Mouse (Mus musculus): ENCODE measurements around the gene Bbs9. TPM values are rescaled to one million over a fixed set of nuclear protein-coding genes. Genes with fewer than 3 reads are reported as not detected.

Bbs9 gene
- polyA plus RNA-seq, 1 experiment = 15.3 TPM

- WGBS = 48% methylated on average over 4 of the region's 4 CpGs
- no peak overlapping the region for H3K4me3 ChIP-seq (replicated peaks; ENCODE audit: extremely low read depth, low read depth, low read length)
- H3K4me1 ChIP-seq (ENCODE audit: control insufficient read depth, insufficient read depth, low read length) = no peaks in the 10 kb centered on the region
- TF ChIP-seq CTCF (IDR thresholded peaks at IDR 0.05; ENCODE audit: insufficient read depth, low read length) (no peak), POLR2A (IDR thresholded peaks at IDR 0.05; ENCODE audit: borderline replicate concordance, extremely low read depth, low read depth, low read length) (no peak)
- DNase-seq = no peak
Observed at GRCm38 (mm10) chr9:22765618-22766220, 290.2 kb downstream of the Bbs9 start.

DNA sequence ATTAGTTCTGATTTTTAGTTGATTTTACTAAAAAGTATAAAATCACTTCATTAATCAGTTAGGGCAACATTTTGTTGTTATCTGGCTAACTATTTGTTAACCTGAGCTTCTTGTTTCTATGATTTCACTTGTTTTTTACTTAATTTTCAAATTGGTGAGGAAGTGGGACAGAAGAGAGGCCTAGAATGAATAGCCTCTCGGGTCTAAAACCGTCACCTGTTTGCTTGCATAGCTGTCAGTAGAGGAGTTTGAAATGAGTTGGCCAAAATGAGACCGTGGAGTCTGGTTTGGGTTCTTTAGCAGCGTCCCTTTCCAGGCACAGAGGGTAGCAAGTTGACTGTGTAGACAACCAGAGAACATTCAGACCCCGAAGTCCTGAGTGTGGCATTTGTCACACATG lies 291.6 kb downstream of the Bbs9 start:
- no peak overlapping the region for H3K4me3 ChIP-seq (replicated peaks; ENCODE audit: extremely low read depth, low read depth, low read length)
- TF ChIP-seq POLR2A (IDR thresholded peaks at IDR 0.05; ENCODE audit: borderline replicate concordance, extremely low read depth, low read depth, low read length) = no peak
- TF ChIP-seq CTCF (IDR thresholded peaks at IDR 0.05; ENCODE audit: insufficient read depth, low read length) = no peak
- WGBS = 85% methylated on average over 5 of the region's 5 CpGs
- DNase-seq = no peak
- no peaks in the 10 kb centered on the region for H3K4me1 ChIP-seq (ENCODE audit: control insufficient read depth, insufficient read depth, low read length)

- no peaks in the 10 kb centered on the region for H3K4me1 ChIP-seq (ENCODE audit: control insufficient read depth, insufficient read depth, low read length)
- H3K4me3 ChIP-seq (replicated peaks; ENCODE audit: extremely low read depth, low read depth, low read length) = no peak overlapping the region
- TF ChIP-seq POLR2A (IDR thresholded peaks at IDR 0.05; ENCODE audit: borderline replicate concordance, extremely low read depth, low read depth, low read length) (no peak), CTCF (IDR thresholded peaks at IDR 0.05; ENCODE audit: insufficient read depth, low read length) (no peak)
- 60% methylated on average over 3 of the region's 3 CpGs for WGBS
- no peak for DNase-seq
Observed at GRCm38 (mm10) chr9:22767860-22768259, 292.3 kb downstream of the Bbs9 start.

DNA sequence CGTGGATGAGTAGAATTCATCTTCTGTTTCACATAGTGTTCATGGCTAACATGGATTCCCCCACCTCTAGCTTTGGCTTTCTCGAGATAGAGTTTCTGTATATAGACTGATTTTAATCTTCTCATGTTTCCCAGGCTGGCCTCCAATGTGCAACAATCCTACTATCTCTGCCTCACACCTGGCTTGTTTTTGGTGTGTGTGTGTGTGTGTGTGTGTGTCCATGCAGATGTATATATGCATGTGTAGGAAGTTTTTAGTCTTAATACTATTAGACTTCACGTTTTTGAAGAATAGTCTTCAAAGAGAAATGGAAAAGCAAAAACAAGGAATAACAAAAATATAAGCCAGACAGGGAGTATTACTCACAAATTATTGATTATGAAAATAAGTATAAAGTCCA lies 296.3 kb downstream of the Bbs9 start:
- Histone ChIP-seq H3K4me3 (replicated peaks; ENCODE audit: extremely low read depth, low read depth, low read length) (no peak overlapping the region), H3K4me1 (ENCODE audit: control insufficient read depth, insufficient read depth, low read length) (no peaks in the 10 kb centered on the region)
- TF ChIP-seq POLR2A (IDR thresholded peaks at IDR 0.05; ENCODE audit: borderline replicate concordance, extremely low read depth, low read depth, low read length) = no peak
- no peak for TF ChIP-seq CTCF (IDR thresholded peaks at IDR 0.05; ENCODE audit: insufficient read depth, low read length)
- no peak for DNase-seq
- WGBS = 86% methylated on average over 3 of the region's 3 CpGs

DNA sequence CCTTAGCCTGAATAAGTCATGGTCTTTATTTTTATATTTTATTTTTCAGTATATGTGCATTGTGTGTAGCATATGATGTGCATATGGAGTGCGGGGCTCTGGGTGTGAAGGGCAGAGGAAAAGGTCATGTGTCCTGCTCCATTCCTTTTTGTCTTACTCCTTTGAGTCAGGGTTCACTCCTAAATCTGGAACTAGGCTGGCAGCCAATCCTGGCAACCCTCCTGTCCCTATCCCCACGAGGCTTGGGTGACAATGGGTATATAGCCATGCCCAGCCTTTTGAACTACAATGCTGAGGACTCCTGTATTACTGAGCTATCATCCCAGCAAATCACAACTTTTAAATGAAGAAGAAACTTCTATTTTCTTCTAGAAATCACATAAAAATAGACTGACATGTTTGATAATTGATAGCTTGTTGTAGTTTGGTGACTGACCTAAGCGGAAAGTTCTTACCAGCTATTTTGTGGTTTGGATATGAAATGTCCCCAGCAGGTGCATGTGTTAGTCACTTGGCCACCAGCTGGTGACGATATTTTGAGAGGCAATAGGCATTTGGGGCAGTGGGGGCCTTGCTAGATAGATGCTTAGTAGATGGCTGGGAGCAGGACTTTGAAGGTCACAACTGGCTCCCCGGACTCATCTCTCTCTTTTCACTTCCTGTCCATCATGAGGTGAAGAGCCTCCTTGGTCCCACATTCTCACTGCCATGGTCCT lies 300.9 kb downstream of the Bbs9 start:
- no peak for DNase-seq

DNA sequence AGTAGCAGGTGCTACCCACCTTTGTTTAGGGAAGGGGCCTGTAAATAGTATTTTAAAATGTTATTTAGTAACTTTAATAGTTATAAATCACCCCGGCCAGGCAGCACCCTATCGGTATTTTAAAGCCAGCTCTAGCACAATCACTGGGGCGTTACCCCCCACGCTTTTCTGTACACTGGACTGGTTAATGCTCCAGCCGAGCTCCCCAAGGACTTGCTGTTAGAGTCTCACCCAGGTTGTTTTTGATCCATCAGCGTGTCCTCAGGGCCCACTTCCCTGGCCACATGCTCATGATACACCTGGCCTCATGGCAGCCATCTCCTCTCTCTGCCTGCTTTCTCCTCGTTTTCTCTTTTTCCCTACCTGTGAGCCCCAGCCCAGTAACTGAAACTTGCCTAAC lies 301.9 kb downstream of the Bbs9 start:
- TF ChIP-seq POLR2A (IDR thresholded peaks at IDR 0.05; ENCODE audit: borderline replicate concordance, extremely low read depth, low read depth, low read length) (no peak), CTCF (IDR thresholded peaks at IDR 0.05; ENCODE audit: insufficient read depth, low read length) (no peak)
- no peak for DNase-seq
- H3K4me3 ChIP-seq (replicated peaks; ENCODE audit: extremely low read depth, low read depth, low read length) = no peak overlapping the region
- 92% methylated on average over 7 of the region's 7 CpGs for WGBS
- H3K4me1 ChIP-seq (ENCODE audit: control insufficient read depth, insufficient read depth, low read length) = no peaks in the 10 kb centered on the region

More for the DNA sequence above, 300.9 kb downstream of the Bbs9 start:
- no peaks in the 10 kb centered on the region for H3K4me1 ChIP-seq (ENCODE audit: control insufficient read depth, insufficient read depth, low read length)
- TF ChIP-seq CTCF (IDR thresholded peaks at IDR 0.05; ENCODE audit: insufficient read depth, low read length) = no peak
- TF ChIP-seq POLR2A (IDR thresholded peaks at IDR 0.05; ENCODE audit: borderline replicate concordance, extremely low read depth, low read depth, low read length) = no peak
- no peak overlapping the region for H3K4me3 ChIP-seq (replicated peaks; ENCODE audit: extremely low read depth, low read depth, low read length)
- WGBS = 77% methylated on average over 5 of the region's 5 CpGs

DNA sequence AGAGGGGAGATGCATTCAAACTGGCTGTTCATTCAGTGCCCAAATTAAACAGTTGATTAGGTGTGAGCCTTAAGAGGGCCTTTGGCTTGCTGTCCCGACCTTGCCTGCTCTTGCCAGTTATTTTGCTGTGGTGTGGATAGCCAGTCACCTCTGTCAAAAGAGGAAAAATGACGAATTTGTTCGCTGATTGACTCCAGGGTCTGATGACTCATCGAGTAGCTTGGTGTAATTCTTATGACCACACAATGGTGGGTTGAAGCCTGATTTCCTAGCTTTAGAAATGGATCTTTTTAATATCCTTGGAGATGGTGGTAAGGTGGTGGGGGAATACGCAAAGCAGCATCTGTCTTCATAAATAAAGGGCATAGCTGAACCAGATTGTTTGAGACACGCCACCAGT lies 304.1 kb downstream of the Bbs9 start:
- Histone ChIP-seq H3K4me1 (ENCODE audit: control insufficient read depth, insufficient read depth, low read length) (no peaks in the 10 kb centered on the region), H3K4me3 (replicated peaks; ENCODE audit: extremely low read depth, low read depth, low read length) (no peak overlapping the region)
- WGBS = 81% methylated on average over 6 of the region's 6 CpGs
- no peak for DNase-seq
- no peak for TF ChIP-seq POLR2A (IDR thresholded peaks at IDR 0.05; ENCODE audit: borderline replicate concordance, extremely low read depth, low read depth, low read length)

- Histone ChIP-seq H3K4me3 (replicated peaks; ENCODE audit: extremely low read depth, low read depth, low read length) (no peak overlapping the region), H3K4me1 (ENCODE audit: control insufficient read depth, insufficient read depth, low read length) (no peaks in the 10 kb centered on the region)
- WGBS = 85% methylated on average over 4 of the region's 4 CpGs
- TF ChIP-seq CTCF (IDR thresholded peaks at IDR 0.05; ENCODE audit: insufficient read depth, low read length) (no peak), POLR2A (IDR thresholded peaks at IDR 0.05; ENCODE audit: borderline replicate concordance, extremely low read depth, low read depth, low read length) (no peak)
- no peak for DNase-seq
Observed at GRCm38 (mm10) chr9:22786006-22786405, 310.5 kb downstream of the Bbs9 start.

DNA sequence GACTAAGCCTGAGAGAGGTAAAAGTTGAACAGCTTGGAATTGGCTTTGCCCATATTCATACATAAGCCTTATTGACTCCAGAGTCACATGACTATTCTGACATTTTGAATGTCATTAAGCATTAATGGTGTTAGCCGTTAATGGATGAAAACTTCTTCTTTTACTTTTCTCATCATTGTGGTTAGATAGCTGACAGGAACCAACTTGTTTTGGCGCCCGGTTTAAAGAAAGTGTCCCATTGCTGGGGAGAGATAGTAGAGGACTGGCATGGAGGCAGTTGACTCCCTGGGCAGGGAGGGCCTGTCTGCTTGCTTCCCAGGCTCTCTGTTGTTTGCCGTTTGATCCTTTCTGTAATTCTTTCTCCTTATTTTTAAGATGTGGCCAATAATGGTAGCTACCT lies 312.9 kb downstream of the Bbs9 start:
- Histone ChIP-seq H3K4me3 (replicated peaks; ENCODE audit: extremely low read depth, low read depth, low read length) (no peak overlapping the region), H3K4me1 (ENCODE audit: control insufficient read depth, insufficient read depth, low read length) (no peaks in the 10 kb centered on the region)
- TF ChIP-seq POLR2A (IDR thresholded peaks at IDR 0.05; ENCODE audit: borderline replicate concordance, extremely low read depth, low read depth, low read length) = no peak
- no peak for TF ChIP-seq CTCF (IDR thresholded peaks at IDR 0.05; ENCODE audit: insufficient read depth, low read length)
- DNase-seq = no peak
- 93% methylated on average over 4 of the region's 4 CpGs for WGBS

DNA sequence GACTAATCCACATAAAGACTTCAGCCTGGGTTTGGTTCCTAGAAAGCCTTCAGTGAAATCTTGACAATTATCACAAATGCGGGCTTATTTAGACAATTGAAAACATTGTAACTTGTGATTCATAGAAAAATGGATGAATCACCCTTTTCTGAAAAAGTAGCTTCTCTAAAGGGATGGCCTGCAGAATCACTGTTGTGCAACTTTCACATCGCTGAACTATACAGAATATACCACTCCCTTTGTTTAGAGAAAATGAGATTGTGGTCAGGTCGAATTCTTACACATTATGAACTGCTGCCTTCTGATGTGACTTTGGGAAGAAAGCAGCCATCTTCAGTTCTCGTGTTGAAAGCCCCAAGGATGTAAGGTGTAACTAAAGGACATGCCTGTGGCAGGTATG lies 313.3 kb downstream of the Bbs9 start:
- TF ChIP-seq CTCF (IDR thresholded peaks at IDR 0.05; ENCODE audit: insufficient read depth, low read length) = no peak
- TF ChIP-seq POLR2A (IDR thresholded peaks at IDR 0.05; ENCODE audit: borderline replicate concordance, extremely low read depth, low read depth, low read length) = no peak
- no peak overlapping the region for H3K4me3 ChIP-seq (replicated peaks; ENCODE audit: extremely low read depth, low read depth, low read length)
- no peak for DNase-seq
- 85% methylated on average over 4 of the region's 4 CpGs for WGBS
- no peaks in the 10 kb centered on the region for H3K4me1 ChIP-seq (ENCODE audit: control insufficient read depth, insufficient read depth, low read length)
